Mouse (Mus musculus) urinary bladder, postnatal 14 days (tissue): ENCODE measurements at regions not wholly inside any gene's neighbourhood (a gene's known extent, or its start where the extent isn't known, plus 50 kb on each side); places are given as distances from the start of the nearest gene placed in this dataset.
A peak's percentile ranks its signal among the peaks of the same experiment; 100 is the strongest.
"Not testable (repeated sequence)": the region's sequence is repeated elsewhere in the genome, so short reads cannot be mapped to it uniquely, and the experiment has no call there.

Experiments
- DNase-seq: peaks from one replicate; pipeline ENCODE4 v3.0.0; 2021; ENCODE audit warnings: low spot score

DNA sequence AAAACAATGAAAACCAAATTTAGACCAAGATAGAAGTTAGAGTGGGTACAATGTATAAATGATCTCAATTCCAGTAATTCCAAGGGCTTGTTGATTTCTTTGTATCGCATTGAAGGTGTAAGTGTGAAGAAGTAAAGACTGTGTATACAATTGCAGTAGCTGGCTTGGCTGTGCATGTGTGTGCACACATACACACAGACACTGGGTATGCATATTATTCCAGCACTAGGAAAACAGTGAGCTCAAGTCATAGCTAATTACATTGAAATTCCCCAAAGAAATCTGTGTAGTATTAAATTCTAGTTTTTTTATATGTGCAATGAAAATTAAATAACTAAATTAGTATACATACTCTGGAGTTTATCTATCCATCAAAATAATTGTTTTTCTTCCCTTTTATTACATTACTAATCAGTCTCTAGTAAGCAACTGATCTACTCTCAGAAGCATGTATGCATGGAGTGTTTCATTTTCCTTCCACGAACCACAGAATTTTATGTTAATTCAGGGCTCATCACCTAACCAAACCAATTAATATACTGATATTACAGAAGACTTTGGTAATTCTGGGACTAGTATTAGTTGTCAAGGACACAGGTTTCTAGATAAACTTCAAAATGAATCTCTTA, 56.5 kb downstream of the Gm8797 start:
- DNase-seq: no peak

DNA sequence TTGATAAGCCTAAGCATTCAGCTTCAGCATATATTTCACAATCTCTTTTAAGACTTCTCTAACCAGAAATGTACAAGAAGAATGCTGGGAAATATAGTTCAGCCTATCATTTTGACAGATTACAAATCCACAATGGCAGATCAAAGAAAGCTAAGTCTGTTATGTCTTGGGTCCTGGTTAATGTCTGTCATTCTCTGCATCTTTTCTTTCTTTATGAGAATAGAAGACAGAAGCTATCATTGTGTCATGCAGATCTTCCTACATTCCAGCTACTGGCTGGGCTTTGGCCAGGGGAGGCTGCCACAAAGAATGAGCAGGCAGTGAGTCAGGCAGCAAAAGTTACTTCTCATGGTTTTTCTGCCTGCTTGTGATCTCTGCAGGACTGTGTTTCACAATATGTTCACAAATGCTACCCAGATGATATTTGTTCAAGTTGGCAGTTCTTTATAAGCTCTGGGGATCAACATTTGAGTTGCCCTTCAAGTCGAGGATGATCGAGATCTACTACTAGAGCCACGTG, 60.5 kb downstream of the Gm8797 start:
- no peak for DNase-seq

DNA sequence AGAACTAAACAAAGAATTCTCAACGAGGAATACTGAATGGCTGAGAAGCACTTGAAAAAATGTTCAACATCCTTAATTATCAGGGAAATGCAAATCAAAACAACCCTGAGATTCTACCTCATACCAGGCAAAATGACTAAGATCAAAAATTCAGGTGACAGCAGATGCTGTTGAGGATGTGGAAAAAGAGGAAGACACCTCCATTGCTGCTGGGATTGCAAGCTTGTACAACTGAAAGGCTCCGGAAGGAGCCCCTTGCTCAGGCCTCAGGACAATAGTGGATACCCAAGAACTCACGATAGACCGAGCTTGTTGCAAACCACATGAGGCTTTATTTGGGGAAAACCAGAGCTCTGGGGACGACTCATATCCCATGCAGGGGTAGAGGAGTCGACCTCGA, 69.6 kb downstream of the Gm8797 start:
- DNase-seq: not testable (repeated sequence)

DNA sequence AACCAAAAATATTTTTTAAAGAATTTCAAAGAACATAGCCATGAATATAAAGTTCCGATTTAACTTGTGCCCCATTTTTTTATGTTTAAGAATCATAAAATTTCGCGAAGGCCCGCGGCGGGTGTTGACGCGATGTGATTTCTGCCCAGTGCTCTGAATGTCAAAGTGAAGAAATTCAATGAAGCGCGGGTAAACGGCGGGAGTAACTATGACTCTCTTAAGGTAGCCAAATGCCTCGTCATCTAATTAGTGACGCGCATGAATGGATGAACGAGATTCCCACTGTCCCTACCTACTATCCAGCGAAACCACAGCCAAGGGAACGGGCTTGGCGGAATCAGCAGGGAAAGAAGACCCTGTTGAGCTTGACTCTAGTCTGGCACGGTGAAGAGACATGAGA, 109.6 kb downstream of the Gm8797 start:
- DNase-seq: peak; percentile 99

DNA sequence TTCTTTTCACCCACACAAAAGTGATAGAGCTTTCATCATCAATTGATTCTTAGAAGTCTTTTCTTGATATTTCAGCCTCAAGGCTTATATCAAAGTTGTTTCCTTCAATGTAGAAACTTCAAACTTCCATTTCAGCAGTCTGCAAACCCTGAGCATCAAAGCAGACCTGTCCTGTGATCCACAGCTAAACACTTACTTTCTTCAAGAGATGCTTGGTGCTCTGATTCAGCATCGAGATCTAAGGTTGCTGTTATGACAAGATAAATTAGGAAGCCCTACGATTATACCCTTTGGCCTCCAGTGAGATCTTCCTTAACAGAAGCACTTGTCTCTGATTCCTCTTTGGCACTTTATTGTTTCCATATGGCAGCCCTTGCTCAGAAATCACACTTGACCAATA, 119.8 kb downstream of the Gm8797 start:
- no peak for DNase-seq

DNA sequence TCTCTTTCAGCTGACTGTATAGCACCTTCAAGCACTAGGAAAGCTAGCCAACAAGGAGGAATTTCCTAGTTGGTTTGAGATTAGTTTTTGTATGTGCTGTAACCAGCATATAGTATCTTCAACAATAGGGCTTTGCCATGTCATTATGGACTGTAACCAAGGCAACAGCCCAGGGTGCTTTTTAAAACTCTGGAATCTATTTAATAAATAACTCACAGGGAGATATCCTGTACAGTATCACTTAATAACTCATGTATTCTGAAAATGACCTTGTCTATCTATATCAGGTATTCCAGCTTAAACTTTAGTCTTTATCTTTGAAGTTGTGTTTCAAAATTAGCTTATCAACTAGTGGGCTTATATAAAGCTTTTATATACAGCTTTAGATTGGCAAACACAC, 128.5 kb downstream of the Gm8797 start:
- no peak for DNase-seq

DNA sequence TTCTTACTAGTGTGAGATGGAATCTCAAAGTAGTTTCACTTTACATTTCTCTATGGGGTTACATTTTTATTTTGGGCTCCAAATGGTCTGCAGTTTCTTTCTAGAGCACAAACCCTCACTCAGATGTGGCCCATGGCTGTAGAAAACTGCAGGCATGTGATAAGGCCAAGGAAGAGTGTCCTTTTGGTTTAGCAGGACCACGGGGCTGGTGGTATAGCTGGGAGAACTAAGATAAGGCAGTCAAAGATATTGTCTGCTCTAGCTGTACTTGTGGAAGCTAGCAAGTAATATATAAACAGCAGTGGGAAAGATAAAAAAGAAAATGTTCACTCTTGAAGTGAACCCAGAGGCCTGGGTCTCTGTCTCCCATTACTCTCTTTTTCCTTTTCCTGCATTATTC, 166.9 kb downstream of the Gm8797 start:
- DNase-seq: no peak

DNA sequence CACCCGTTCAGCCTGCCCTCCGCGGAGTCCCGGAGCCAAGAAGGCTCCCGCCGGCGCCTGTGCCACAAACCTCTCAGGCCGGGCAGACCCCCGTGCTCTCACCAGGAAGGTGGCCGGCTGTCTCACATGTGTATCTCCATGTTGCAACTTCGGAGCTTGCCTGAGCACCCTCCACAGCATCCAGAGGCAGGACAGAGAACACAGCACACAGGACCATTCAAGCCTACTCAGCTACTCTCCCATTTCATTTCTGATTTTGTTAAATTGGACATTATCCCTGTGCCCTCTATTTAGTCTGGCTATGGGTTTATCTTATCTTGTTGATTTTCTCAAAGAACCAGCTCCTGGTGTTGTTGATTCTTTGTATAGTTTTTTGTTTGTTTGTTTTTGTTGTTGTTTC, 199.6 kb downstream of the Gm8797 start:
- DNase-seq: not testable (repeated sequence)

DNA sequence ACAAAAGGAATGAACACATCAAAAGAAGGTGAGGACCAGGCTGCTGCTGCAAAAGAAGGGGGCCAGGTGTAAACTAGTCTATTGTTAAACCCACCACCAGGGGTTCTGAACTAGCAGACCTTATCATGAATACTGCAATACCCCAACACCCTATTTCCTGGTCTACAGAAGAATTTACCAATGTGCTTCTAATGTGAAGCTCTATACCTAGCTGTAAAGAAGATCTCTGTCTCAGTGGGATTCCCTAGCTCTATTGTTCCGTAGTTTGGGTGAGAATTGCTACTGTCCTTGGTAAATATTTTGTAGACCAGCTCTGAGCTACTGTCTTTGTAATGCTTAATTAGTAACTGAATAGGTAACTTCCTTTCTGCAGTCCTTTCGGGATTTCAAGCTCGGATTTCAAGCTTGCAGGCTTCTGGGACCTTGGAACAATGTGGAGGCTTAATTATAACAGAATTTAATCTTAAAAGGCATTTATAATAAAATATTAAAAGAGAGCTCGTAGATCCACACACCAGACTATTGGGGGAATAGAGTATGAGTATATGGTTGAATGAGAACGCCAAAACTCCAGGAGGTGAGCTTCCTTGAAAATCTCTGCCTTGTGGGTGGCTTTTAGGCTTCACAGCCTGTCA, 238.5 kb downstream of the Gm8797 start:
- not testable (repeated sequence) for DNase-seq

DNA sequence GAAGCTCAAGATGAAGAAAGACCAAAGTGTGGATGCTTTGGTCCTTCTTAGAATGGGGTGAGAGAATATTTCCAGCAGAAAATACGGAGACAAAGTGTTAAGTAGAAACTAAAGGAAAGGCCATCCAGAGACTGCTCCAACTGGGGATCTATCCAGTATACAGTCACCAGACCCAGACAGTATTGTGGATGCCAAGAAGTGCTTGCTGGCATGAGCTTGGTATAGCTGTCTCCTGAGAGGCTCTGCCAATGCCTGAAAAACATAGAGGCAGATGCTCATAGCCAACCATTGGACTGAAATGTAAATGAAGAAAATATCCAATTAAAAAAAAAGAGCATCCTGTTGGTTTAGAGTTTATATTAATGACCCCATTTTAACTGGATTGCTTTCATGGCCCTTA, 253.8 kb downstream of the Gm8797 start:
- DNase-seq: no peak

DNA sequence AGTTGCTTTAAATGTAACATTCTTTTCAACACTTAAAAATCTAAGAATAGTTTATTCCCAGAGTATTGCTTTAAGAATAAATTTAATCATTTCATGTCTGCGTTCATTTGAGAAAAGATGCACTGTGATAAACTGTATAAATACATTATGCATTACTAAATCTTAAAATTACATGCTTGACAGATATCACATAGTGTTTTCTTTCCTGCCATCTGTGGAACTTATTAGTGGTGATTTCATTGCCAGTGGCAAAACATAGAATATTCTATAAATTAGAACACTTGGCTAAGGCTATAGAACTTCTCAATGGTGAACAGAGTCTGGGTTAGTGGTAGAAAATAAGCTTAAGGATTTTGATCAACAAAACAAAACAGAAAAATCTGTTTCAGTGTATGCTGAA, 268.1 kb downstream of the Gm8797 start:
- no peak for DNase-seq

DNA sequence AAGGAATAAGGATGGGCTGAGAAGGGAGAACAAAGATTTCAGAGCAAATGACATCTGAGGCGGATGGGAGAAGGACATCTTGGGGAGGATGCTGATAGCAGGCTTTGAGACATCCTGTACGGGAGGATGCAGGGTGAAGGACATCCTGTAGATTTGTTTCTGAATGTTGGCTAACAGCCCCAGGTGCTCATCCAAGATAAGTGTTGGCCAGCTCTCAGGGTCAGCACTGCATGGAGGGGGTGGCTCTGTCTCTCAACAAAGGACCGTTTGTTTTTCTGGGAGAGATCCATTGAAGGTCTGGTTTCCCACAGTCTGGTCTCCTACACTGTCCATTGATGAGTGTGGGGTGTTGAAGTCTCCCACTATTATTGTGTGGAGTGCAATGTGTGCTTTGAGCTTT, 290.7 kb downstream of the Gm8797 start:
- DNase-seq: not testable (repeated sequence)

DNA sequence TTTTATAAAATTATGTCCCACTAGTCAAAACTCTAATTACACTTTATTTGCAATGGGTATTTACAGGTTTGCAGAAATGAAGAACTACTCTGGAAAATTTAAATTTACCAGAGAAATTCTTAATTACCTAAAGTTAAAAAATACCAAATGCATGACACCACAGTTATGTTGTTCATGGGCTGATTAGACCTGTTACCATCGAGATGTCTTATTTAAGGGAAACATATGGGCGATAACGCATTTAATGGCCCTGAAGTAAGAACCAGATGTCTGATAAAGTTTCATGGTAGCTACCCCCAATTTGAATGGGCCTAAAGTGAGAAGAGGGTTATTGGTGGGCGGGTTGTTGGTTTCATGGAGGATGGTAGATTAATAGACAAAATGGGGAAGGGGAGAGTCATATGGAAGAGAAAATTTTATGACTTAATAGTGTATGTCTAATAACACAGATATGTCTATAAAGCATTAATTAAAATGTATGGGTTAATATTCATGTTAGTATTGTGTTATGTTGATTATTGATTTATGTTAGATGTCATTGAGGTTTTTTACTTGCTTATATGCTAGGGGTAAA, 299.0 kb downstream of the Gm8797 start:
- DNase-seq: no peak

DNA sequence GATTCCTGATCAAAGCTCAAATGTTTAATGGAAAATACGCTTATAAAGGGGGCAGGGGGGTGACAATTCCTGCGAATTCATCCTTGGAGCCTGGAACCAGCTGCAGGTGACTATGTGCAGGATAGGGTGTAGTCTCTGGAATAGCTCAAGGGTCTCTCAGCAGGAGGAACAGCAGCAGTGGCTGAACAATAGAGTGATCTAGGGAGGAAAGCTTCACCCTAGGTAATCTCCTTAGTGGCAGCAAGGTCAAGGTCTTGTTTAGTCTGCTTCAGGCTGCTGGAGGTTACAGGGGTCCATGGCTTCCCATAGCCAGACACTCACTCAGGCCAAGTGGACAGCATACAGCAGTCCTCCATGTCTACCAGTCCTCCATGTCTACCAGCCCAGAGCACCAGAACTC, 301.3 kb downstream of the Gm8797 start:
- no peak for DNase-seq

DNA sequence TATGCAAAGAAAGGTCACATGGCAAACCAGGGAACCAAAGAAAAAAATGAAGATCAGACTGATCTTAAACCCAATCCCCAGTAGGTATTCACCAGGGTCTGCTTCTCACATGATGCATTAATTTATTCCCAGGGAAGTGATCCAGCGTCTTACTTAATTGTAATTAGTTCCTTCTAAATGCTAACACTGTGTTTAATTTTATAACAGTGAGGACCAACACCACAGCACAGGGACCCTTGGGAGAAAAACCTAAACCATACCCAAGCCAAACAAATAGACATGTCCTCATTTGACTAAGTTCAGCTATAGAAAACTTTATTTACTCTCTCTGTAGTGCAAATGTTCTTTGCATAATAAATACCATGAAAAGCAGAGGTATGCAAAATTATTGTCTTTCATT, 333.2 kb downstream of the Gm8797 start:
- DNase-seq: no peak

DNA sequence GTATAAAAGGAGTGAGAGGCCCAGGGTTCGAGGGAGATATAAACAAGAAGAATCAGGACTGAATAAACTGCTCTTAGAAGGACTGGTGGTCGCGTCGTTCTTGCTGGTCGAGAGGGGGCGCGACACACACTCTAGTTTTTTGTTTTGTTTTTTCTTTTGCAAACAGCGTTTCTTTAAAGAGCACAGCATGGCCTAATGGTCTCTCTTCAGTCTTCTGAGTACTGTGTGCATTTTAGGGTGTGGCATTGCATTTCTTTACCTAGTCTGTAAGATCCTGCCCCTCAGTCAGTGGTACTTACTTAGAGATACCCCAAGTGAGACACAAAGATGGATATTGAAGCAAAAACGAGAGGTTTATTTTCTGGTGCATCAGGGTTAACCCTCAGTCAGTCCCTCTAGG, 336.7 kb downstream of the Gm8797 start:
- DNase-seq: no peak

DNA sequence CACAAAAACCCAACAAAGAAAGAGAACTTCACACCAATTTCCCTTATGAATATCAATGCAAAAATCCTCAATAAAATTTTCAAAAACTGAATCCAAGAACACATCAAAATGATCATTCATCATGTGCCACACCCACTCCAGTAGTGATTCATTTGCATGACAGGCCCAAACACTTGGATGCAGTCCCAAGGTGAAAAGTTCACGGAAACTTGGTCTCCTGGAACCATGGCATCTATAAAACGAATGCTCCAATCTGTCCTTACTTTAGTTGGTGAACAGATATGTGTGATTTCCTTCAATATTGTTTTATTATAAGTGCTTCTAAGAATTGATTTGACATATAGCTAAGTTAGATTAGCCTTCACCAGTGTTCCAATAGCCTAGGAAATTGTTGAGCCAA, 343.3 kb downstream of the Gm8797 start:
- no peak for DNase-seq

DNA sequence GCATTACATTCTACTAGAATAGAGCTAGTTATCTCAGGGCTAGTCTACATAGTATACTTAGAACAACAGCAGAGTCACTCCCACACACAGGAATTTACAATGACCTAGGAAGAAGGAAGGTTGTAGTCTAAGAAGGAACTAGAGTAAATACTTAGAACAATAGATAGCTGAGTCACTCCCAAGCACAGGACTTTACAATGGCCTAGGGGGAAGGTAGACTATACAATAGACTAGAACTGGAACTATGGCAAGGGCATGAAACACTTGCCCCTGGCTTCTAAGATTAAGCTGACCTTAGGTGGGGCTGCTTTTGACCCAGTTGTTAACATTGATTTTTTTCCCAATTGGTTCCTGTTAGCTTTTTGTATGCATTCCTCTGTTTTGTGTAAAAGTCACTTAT, 343.8 kb downstream of the Gm8797 start:
- DNase-seq: not testable (repeated sequence)

DNA sequence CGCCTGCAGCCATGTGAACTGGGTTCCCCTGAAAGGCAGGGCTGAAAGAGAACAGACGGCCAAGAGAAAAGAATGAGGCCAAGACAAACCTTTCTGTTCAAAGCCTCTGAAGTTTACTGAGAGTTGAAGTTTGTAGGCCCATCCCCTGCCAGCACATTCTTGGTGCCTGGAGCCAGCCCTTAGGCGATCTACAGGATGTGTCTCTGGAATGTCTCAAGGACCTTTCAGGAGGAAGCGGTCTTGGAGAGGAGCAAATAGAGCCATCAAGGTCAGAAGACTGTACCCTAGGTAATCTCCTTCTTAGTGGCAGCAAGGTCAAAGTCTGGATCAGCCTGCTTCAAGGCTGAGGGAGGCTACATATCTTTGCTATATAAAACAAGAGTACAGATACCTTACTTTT, 350.3 kb downstream of the Gm8797 start:
- no peak for DNase-seq

DNA sequence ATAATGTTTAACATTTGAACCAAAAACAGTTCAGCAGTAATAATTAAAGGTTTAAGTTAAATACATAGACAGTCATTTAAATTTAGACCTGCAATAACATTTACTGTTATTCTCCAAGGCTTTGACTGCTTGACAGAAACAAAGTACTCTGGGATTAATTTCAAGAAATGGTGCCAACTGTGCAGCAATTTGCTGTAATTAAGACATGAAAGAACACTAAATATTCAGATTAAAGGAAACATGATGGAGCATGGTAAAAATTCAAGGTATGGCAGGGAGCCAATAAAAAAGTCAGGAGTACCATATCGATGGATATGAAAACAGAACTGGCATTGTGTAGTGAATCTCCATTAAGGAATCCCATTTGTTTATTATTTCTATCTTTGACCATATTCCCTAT, 352.3 kb downstream of the Gm8797 start:
- DNase-seq: no peak

DNA sequence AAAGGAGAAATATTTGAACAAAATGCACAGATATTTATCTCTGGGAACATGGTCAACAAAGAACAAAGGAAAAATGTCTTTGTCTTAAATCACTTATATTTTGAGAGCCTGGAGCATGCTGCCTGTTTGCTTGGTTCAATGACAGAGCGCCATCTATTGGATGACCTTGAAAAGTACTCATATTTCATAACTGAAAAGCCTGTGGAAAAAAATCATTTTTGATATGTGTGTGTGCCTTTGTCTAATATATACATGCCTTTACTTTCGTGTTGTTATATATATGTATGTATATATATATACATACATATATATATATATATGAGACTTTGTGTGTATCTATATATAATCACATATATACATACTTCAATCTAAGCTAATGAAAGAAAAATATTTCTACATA, 356.1 kb downstream of the Gm8797 start:
- DNase-seq: peak; percentile 5

DNA sequence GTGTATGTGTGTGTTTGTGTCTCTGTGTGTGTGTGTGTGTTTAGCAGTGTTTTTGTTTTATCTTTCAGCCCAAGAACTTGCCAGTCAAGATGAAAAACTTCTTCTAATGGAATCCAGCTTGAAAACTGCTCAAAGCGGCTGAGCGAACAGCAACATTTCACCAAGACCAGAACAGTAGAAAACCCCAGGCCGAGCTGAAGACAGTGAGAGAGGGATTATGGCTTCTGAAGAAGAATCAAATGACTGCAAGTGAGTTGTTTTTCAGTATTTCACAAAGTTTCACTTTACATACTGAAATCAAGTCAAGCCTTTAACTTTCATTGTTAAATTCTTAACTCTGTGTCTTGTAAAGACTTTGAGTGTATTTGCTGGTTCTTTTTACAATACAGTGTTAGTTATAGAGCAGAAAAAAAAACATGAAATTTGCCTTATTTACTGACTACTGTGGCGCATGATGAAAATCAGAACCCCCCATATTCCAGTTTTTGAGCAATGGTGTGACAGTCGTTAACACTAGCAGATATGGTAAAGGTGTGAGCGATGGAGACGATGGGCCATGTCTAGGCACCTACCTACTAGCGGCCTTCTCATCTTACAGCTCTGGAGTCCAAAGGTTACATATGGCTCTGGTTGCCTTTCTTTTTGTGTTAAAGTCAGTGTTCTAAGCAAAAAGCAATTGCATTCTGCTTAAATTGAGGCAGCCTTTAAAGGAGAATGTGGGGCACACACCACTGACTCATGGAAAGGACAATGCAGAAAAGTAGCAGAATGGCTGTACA, 357.0 kb downstream of the Gm8797 start:
- DNase-seq: no peak

DNA sequence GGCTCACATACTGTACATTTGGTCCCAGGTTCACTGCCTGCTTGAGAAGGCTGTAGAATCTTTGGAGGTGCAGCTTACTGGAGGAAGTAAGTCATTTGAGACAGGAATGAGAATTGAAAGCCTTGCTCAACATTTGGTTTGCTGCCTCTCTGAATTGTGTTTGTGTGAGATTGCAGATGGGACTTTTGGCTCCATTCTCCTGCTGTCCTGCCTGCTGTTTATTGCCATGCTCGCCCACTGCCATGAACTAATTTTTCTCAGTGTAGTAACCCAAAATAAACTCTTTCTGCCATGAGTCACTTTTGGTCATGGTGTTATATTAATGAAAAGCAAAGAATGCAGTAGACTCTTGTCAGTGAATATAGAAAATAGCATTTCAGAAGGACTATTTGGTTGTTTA, 368.1 kb downstream of the Gm8797 start:
- no peak for DNase-seq
